Mouse (Mus musculus): Measurements from ENCODE around the gene Ankrd55.

Ankrd55 gene

GRCm38 (mm10) chr13:112383941-112384659, 95.8 kb downstream of the Ankrd55 start:
- DNase-seq = no peak

GRCm38 (mm10) chr13:112385040-112385439, 96.8 kb downstream of the Ankrd55 start:
- no peak for DNase-seq

DNA sequence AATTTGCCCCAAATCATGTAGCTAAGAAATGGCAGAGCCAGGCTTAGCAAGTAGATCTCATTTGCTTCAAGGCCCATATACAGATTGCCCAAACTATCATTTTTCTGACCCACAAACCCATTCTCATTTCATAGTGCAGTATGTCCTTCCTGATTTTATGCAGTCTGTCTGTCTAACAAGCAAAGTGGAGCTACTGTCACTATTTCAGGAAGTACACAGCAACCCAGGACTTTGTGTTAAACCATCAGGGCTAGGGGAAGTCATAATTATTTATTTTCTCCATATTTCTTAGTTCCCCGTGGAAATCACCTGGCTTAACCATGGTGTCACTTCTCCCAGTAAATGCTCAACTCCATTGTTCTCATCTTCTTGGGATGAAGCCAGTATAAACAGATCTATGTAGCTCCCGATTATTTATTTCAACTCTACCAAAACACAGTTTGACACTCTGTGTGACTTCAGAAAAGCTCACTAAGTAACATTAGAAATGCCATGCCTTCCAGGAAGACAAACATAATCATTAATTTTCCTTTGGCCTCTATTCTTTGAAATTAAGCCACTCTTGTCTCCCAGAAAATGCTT, 98.3 kb downstream of the Ankrd55 start:
- no peak for DNase-seq

DNA sequence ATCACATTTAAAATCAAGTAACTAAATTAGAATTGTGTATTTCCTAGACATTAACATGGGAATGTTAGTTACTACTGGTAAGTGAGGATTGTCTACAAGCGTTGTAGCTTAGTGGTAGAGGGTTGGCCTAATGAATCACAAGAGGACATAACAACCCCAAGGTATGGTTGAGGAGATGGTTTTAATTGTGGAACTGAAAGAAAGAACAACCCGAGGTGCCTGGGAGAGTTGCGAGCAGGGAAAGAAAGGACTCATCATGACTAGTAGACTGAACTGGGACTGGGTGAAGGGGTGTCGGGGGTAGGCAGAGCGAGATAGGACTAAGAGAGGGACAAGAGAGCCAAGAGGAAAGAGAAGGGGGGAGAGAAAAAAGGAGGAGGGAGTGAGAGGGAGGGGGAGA, 99.0 kb downstream of the Ankrd55 start:
- DNase-seq = no peak

DNA sequence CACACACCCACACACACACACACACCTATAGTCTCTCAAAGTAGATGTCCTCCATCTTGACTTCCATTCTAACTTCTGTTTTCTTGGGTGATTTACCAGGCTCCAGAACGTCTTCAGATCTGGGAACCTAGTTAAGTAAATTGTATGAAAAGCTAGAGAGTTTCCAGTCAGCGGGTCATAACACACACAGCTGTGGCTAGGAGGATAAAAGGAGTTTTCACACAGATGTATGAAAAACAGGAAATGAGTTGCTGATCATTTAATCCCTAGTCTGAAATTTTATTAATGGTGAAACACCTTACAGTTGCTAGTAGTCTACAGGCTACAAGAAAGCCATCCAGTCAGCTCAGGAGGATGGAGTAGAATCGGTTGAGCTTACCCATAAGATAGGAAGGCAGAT, 99.9 kb downstream of the Ankrd55 start:
- DNase-seq = no peak

DNA sequence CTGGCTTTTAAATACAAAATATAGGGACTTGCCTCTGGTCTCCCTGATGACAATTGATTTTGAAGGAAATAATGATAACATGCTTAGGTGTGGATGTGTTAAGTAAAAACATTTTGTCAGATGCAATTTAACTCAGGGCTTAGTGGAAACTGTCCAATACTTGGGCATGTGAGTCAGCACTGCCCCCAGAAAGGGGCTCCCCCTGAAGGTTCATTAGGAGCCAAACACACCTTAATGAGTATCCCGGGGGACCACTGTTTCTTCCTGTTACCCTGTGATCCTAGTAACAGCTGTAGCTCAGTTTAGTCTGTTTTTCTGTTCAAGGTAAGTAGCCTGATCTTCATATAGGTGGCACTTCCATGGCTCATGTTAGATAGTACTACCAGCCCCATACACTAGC, 102.0 kb downstream of the Ankrd55 start:
- no peak for DNase-seq

GRCm38 (mm10) chr13:112391354-112391753, 103.1 kb downstream of the Ankrd55 start:
- no peak for DNase-seq

- no peak for DNase-seq
Observed at GRCm38 (mm10) chr13:112393356-112393755, 105.1 kb downstream of the Ankrd55 start.

DNA sequence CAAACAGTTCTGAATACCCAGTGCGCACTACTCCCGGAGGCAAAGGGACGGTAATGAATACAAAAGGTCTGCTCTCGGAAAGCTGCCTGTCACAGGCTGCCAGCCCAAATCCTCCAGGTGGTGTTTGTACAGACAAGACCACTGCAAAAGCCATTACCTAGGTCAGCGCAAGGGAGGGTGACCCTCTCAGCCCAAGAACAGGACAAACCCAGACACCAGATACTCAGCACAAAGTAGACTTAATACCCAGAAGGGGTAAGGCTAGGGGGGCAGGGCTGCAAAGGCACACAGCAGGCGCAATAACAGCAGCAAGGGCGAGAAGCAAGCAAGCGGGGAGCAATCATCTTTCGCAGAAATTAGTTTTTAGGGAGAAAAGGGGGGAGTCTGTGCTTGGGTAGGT, 106.0 kb downstream of the Ankrd55 start:
- no peak for DNase-seq

DNA sequence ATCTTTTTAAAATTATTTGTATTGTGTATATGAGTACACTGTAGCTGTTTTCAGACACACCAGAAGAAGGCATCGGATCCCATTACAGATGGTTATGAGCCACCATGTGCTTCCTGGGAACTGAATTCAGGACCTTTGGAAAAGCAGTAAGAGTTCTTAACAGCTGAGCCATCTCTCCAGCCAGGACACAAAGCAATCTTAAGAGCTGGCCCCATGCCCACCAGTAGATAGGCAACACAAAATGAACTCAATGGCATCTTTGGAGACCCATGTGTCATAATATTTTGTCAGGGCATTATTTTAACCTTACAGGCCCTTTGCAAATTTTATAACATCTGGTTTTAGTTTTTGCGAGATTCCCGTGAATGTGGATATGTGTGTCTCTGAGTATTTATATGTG, 116.5 kb downstream of the Ankrd55 start:
- DNase-seq = no peak

- DNase-seq = no peak
Observed at GRCm38 (mm10) chr13:112405184-112405583, 116.9 kb downstream of the Ankrd55 start.

DNA sequence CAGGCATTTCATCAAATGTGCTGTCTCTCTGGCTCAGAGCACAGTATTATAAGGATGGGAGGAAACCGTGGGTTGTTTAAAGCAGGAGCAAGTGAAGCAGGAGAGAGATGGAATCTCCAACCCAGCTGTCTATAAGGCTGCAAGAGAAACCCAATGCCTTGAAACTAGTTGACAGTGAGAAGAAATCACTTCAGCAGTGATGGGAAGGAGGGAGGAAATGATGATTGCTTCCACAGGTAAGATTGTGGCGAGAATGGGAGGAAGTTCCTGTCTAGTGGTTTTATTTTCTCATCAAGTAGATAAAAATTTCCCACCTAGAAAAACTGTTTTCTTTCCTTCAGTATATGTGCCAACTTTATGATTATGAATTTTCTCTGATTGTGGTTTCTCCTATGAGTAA, 118.4 kb downstream of the Ankrd55 start:
- no peak for DNase-seq

GRCm38 (mm10) chr13:112407181-112407700, 119.0 kb downstream of the Ankrd55 start:
- DNase-seq = no peak

- no peak for DNase-seq
Observed at GRCm38 (mm10) chr13:112407776-112408490, 119.7 kb downstream of the Ankrd55 start.

DNA sequence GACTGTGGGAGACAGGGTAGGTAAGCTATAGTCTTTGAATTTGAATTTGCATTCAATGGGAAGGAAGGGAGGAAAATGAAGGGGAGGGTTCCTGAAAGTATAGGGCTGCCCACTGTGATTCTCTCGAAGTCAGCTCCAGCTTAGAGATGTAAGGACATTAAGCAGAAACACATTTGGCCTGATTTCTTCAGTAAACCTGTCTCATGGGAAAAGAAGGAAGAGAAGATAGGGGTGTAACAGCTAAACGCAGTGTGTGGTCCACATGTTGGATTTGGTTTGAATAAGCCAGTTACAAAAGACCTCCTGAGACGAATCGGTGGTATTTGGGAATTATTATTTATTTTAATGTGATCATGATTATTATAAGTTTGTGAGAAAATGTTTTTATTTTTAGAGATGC, 120.5 kb downstream of the Ankrd55 start:
- DNase-seq = no peak

DNA sequence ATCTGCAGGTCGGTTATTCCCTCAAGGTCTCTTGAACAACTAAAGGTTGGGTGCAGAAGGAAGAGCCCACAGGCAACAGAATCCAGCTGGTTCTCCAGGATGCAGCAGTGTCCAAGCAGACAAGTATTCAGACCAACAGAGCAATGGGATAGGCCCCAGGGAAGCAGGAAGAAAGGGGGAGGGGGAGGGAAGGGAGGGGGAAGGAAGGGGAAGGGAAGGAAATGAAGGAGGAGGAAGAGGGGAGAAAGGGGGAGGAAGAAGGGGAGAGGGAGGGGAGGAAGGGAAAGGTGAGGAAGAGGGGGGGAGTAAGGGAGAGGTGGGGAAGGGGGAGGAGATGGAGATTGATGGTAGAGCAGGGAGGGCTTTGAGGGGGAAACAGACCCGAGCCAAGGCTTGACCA, 121.1 kb downstream of the Ankrd55 start:
- DNase-seq = no peak

DNA sequence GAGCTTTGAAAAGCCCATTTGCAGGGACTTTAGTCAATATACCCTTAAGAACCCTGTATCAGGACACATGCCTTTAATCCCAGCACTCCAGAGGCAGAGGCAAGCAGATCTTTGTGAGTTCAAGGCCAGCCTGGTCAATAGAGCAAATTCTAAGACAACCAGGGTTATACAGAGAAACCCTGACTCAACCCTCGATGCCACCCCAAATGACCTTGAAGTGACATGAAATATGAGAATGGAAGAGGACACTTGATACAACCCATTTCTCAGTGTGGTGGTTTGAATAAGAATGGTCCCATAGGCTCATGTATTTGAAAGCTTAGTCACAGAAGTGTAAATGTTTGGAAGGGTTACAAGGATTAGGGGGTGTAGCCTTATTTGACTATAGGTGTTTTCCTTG, 121.6 kb downstream of the Ankrd55 start:
- DNase-seq = no peak

DNA sequence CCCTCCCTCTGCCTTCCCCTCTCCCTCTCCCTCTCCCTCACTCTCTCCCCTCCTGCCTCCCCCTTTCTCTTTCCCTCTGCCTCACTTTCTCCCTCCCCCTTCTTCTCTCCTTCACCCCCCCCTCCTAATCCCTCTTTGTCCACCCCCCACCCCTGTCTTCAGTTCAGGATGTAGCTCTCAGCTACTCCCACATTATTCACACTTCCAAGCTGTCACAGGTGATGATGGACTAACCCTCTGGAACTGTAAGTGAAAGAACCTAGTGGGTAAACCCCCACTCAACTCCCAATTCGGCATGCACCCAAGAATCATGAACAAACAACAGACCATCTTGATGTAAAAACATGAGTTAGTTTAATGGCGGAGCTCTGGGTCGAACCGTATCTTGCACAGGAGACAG, 122.2 kb downstream of the Ankrd55 start:
- DNase-seq = no peak

- no peak for DNase-seq
Observed at GRCm38 (mm10) chr13:112411216-112411822, 123.1 kb downstream of the Ankrd55 start.

- DNase-seq = no peak
Observed at GRCm38 (mm10) chr13:112412251-112412650, 124.0 kb downstream of the Ankrd55 start.

DNA sequence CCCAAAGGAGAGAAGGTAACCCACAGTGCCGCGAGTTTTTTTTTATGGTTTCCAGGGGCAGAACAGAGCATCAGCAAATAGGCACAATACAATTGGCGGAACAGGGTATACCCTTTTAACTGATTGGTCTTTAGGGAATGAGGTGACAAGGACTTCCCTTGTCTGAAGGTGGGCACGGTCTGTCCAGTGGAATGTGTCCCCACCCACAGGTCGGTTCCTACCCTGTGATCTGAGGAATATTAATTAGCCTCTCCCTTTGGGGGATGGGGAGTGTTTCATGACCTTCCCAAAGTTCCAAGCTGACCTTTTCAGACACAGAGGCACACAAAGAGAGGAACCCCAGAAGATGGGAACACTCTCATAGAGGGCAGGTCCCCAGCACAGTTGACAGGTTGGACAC, 124.6 kb downstream of the Ankrd55 start:
- no peak for DNase-seq

DNA sequence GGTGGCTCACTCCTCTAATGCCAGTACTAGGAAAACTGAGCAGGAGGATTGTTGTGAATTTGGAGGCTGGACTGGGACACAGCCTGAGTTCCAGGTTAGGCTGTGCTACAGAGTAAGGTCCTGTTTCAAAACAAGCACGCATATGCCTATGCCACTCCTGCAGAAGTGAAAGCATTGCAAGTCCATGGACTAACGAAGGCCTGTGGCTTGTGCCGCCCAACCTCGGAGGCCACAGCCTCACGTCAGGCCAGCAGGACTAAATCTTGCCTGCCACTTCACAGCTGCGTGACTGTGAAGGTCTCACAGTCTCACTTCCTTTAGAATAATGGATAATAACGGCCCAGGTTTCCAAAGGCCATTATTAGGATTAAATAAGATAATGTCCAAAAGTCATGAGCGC, 125.4 kb downstream of the Ankrd55 start:
- no peak for DNase-seq

GRCm38 (mm10) chr13:112415896-112416295, 127.6 kb downstream of the Ankrd55 start:
- no peak for DNase-seq
